Mouse (Mus musculus) lung, adult 18-20 months (tissue): Measurements from ENCODE around the gene Rps3a1.

Experiments used
- DNase-seq, 2 experiments: peaks; one replicate each; pipeline ENCODE4 v3.0.0; 2022; ENCODE audit warnings: mixed read lengths in 2 of 2

The Rps3a1 gene

DNA sequence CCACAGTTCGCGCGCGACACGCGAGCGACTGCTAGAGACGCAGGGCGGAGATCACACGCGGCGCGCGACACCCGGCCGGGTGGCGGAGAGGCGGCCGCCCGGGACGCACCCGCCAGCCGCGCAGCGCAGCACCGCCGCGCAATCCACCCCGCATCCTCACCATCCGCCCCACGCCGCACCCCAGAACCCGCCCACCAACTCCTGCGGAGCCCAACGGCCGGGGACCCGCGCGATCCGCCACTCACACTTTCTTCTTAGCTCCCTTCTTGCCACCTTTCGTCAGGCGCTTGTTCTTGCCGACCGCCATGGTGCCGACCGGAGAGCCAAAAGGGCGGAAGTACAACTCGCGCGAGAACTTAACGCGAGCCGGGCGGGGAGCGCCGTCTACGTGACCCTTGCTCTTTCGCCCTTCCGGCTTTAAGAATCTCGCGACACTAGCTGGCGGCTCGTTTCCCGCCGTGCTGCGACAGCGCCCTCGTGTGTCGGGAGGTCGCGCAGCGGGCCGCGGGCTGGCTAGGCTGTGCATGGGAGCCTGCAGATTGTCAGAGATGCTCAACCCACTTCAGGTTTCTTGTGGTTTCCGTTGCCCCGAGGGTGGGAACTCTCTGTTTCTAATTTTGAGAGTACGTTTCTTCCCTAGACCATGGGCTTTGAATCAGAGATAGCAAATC, at the start of gene Rps3a1:
TSS of gene Rps3a1 (minus strand) at position 440 of the 671 bp plus-strand sequence.
- peak; percentile 97 to 98 for DNase-seq

DNA sequence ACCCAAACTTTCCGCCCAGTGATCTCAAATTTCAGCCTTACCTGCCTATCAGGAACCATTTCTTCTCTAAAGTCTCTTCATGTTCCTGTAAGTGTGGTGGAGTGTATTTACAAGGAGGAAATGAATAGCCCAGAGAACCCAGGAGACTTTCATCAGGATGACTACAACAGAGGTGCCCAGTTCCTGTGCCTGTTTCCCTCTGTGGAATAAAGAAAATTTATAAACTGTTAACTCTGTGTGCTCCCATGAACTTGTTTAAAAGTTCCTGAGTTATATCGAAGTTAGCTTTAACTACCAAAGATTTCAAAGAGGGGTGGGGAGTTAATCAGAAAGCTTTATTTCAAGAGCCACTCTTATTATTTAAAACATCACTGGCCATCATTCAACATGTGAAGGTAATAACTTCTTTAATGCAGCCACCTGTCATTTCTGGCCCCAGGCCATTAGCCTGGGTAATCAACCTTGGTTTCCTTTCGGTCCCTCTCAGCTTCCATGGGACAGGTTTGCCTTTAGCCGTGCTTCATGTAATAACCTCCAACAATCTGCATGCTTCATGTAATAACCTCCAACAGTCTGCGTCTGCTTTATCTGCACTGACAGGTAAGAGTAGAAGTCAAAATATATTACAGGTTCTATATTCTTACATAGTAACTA, 45.4 kb upstream of the Rps3a1 start:
- peak in 1 of 2 experiments; percentile 25 for DNase-seq

DNA sequence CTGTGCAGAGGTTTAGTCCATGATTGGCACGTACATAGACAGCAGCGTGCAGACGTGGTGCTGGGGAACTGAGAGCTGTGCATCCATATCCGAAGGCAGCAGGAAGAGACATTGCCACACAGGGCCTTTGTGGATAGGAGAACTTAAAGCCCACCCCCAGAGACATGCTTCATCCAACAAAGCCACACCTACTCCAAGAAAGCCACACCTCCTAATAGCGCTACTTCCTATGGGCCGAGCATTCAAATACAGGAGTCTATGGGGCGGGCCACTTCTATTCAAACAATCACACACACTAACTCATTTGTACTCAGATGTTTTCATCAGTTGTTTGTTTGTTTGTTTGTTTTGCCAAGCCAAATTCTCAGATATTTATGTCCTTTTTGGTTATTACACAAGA, 42.0 kb upstream of the Rps3a1 start:
- no peak for DNase-seq

DNA sequence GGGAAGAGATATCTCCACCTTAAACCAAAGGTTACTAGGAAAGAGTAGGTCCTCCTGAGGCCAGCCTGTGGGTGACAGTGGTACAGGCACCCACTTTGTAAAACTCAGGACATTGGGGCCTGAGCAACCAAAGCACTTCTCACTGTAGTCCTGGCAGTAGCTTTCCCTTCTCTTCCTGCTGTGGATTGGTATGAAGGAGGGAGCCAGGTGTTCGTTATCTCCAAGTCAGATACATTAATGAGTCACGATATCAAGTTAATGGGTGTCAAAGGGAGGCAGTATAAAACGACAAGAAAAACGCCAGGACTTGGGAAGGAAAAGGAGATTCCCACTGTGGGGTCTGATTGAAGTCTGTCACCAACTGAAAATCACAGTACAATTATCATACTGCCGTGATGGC, 38.6 kb upstream of the Rps3a1 start:
- DNase-seq = no peak

DNA sequence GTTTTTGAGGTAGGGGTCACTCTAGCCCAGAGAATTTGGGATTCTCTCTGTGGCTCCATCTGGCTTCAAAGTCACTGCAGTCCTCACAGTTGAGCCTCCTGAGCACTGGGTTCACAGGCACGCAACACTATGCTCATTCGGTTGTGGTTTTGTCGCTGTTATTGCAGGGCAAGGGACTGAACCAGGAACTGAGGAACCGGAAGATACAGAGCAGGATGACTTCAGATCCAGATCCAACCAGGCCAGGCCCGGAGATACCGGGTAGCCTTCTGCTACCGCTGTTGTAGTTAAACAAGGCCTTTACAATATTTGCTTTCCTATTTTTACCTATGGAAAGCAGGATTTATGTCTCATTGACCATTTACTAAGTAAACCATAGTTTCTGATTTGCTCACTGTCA, 37.2 kb upstream of the Rps3a1 start:
- DNase-seq = no peak

DNA sequence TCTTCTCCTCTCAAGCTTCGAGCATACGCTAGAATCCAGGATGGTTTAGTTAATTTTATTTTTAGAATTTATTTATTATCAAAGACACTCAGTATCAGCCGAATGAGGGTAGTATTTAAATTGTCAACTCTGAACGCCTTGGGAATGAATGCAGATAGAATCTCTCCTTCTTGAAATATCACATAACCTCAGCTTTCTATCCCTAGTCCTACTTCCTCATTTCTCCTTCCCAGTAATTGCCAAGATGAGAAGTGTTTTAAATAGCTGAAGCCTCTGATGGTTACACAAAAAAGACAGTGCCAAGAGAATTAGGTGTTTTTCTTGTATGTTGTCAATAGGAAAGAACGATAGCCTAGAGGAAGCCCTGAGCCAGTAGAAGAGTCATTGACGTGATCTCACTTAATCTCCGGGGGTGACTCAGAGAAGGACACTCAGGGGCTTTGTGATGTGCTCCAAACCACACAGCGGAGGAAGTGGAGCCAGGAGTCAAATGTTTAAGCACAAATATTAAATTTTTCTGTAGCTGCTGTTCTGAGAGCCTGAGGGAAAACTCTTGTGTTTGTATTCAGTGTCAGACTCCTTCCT, 26.4 kb upstream of the Rps3a1 start:
- DNase-seq = no peak

DNA sequence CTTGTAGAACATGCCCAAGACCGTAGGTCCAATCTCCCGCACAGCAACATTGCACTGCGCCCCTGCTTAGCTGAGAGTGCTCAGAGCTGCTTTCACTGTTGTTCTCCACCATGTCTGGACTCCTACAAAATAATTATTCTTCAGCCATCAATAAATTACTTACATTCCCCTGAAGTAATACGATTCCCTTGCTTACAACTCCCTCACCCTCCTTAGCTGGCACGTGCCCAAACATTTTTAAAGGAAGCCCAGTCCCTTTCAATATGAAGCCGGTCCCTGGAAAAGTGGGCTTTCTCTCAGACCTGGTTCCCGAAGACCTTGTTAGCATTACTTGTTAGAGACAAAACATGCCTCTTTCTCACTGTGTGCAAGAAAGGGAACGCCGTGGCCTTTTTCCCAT, 7.0 kb upstream of the Rps3a1 start:
- no peak for DNase-seq

DNA sequence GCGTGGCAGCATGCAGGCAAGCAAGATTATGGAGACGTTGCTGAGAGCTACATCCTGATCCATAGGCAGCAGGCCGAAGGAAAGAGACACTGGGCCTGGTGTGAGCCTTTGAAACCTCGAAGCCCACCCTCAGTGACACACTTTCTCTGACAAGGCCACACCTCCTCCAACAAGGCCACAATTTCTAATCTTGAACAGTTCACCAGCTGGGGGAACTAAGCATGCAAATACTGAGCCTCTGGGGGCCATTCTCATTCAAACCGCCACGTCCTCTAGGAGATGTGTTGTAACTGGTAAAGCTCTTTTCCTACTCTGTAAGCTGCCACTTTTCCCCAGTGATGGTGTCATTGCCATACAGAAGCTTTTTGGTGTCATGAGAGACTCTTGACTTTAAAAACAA, 6.6 kb upstream of the Rps3a1 start:
- DNase-seq = no peak

DNA sequence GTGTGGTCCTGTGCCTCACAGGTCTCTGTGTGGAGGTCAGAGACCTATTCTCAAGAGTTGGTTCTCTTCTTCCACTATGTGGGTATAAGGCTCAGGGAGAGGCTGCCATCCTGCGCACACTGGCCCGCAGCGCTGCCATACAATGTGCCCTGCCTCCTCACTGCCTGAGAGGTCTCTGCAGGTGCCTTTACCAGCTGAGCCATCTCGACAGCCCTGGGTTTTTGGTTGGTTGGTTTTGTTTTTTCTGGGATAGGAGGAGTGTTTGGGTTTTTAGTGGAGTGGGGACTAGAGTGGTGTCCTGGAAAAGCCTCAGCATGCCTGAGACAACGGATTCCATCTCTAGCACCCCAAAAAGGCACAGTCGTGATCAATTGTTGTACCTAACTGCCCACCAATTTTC, 841 bp upstream of the Rps3a1 start:
- DNase-seq = no peak

DNA sequence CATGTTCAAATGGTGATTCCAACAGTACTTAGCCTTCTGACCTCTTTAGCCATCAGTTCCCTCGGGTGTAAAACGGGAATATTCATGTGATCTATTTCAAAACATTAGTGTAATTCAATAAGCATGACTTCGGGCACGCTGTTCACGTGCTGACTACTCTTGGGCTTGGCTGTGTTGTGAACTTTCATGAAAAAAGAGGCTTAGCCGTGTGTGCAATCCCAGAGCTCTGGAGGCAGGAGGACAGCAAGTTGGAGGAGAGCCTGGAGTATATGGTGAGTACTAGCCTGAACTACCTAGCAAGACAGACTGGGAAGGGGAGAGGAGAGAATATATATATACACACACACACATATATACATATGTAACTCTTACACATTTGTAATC, 424 bp upstream of the Rps3a1 start:
- no peak for DNase-seq

DNA sequence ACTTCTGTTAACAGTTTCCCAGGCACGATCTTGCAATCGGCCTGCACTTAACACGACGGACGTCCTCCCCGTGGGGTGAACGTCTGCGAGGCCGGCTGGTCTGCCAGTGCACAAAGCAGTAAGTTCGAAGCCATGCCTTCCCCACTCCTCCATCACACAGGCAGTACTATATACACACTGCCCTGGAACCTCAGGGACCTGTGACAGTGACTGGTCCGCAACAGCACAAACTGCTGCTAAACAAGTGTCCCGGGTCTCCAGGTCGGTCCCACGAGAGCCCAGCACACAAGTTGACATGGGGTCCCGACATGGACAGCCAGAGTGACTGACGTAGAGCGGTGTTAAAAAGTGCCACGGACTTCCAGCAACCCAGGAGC, 628 bp downstream of the Rps3a1 start:
- DNase-seq = peak in 1 of 2 experiments; percentile 10

DNA sequence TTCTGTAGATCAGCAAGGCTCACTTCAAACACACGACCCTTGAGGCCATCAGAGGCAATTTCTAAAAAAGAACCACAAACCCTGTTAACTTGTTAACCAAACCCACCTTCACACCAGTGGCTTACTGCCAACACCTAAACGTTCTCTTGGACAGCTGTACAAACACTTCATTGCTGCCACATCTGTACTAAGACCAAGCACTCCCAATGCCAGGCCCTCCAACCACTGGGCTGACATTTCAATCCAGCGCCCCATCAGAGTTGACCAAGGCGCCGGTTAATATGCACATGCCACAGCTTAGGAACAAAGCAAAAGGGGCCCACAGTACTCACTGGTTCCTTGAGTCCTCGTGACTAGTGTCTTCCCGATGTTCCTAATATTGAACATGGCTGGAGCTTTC, 1.1 kb downstream of the Rps3a1 start:
- peak; percentile 9 for DNase-seq

DNA sequence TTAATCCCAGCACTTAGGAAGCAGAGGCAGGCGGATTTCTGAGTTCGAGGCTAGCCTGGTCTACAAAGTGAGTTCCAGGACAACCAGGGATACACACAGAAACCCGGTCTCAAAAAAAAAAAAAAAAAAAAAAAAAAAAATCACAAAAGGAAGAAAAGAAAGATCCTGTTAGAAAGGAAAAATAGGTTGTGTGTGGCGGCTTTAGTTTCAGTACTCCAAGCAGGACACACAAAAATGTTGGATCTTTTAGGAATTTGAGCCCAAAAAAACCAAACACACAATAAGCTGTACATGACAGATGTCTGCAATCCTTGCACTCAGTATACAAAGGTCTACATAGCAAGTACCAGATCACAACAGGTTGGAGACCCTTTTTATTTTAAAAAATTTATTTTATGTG, 2.8 kb downstream of the Rps3a1 start:
- DNase-seq = no peak

DNA sequence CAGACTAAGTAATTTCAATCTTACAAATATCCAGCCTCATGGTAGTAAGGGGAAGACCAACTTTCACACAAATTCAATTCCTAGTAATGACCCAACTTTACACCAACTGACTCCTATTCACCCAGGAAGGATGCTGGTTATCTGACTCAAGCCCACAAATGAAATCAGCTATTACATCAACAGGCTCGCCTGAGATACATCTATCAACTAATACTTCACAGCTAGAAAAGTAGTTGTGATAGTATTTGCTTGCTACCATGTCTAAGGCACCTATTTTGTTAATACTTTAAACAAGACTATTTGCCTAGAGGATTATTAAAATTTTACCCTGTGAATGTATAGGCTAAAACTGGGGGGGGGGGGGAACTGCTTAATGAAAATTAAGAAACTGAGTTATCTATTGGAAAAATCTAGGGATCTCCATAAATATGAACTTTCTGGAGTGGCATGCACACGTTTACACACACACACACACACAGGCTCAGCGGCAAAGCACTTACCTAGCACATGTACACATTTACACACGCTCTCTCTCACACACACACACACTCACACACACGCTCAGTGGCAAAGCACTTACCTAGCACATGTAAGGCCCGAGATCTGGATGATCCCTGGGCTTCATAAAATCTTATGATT, 5.4 kb downstream of the Rps3a1 start:
- no peak for DNase-seq

DNA sequence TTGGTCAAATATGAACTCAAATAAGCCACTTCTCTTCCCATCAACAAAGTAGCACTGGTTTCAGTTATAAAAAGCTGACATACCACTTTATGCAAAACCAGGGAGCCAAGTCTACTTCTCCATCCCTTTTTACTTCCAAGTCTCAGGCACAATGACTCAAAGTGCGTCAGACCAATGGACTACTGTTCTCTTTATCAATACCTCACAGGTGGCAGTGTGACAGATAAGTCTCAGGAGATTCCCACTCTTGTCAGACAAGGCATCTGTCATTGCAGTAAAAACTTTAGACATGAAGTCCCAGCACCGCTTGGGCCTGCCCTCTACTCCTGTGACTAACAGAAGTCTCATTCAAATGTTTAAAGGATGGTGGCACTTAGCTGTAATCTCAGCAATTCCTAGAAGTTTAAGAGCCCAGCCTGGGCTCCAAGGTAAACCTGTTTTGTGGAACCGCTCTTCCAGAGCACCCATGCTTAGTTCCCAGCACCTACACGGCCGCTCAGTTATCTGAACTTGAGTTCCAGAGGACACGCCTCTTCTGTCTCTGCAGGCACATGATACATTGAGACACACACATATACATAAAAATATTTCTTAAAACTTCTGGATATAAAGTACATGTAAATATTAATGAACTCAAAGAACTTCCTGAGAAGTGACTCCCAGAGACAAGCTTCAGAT, 6.5 kb downstream of the Rps3a1 start:
- no peak for DNase-seq

DNA sequence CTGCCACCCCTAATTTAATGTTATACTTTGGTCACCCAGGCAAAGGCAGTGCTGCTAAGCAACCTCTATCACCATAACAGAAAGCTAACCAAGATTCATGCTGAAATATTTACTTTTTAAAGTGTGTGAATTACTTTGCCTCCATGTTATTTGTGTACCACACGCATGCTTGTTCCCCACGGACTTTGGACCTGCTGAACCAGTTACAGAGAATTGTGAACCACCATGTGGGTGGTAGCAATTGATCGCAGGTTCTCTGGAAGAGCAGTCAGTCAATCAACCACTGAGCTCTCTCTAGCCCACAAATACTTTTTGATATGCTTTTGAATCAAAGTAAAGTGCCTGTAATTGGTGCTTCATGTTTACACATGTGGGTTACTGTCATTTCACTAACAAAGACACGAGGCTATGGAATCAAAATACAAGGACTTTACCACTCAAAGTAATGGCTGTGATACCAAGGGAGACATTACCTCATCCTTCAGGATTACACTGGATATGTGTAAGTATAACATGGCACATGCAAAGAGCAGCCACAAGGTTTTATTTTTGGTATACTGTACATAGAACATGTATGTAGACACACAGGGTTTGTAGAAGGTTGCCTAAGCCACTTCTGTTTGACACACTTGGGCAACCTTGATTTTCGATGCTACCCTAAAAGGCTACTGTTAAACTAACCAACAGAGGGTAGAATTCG, 7.4 kb downstream of the Rps3a1 start:
- DNase-seq = no peak

DNA sequence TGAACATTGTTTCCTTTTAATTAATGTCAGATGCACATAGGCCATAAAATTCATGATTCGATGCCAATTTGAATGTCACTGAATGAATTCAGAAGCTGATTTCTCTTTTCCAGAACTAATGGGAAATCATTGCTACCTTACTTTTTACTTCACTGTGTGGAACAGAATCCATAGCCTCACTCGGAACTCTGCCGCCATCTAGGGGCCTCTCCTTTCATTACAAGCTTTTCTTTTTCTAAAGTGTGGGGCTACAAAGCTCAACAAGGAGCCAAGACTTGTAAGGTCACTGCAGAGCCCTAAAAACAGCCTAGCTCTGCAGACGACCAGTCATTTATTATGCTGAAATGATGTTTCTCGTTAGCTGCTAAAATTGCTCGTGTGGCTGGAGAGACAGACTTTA, 12.7 kb downstream of the Rps3a1 start:
- DNase-seq = peak; percentile 23 to 52

DNA sequence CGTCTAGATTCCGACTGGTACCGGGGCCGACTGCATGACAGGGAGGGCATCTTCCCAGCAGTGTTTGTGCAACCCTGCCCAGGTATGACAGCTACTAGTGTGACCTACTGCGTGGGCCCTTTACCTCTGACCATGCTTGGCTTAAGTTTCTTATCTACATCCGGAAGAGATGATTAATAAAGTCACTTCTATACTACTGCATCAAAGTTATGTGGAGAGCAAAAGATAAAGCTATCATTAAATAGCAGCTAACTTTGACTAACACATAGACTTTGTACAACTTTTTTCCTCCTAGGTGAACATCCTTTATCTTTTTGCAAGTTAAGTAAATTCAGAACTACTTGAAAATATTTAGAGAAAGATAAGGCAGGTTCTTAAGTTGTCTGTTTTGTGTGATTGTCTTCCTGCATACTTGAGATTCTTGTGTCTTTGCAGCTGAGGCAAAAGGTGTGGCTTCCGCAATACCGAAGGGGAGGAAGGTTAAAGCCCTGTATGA, 19.2 kb downstream of the Rps3a1 start:
- no peak for DNase-seq

DNA sequence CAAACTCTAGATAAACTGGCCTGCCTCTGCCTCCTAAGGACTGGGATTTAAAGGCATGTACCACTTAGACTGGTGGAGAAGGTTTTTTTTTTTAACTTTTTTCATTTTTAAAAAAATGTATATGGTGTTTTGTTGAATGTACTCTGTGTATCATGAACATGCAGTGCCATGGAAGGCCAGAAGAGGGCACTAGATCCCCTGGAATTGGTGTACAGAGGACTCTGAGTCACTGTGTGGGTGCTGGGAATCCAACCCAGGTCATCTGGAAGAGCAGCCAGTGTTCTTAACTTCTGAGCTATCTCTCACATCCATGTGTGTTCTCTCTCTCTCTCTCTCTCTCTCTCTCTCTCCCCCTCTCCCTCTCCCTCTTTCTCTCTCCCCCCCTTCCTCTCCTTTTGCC, 20.3 kb downstream of the Rps3a1 start:
- DNase-seq = no peak

DNA sequence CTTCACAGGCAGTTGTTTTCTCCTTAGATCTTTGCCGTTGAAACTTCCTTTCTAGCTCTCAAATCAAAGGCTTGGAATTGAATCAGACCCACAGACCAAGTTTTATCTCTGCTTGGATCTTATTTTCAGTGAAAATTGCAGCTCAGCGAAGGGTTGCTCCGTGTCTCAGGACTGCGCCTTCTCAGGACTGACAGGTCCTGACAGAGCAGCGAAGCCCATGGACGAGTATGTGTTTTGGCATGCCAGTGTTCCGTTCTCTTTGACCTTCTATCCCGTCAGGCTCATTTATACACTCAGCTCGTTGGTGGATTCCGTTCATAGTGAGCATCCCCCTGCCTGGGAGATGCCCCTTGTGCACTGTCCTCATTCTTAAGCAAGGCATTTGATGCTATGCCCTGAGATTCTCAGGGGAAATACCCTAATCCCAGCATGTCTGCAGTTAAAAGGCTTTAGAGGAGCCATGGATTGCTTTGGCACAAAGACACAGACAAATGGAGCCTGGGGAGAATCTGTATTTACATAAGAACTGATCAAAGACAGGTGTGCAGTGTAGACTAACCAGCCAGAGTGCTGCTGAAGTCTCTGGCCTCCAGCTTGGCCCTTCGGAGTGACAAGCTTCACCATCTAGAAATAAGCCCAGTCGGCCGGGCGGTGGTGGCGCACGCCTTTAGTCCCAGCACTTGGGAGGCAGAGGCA, 23.1 kb downstream of the Rps3a1 start:
- no peak for DNase-seq

DNA sequence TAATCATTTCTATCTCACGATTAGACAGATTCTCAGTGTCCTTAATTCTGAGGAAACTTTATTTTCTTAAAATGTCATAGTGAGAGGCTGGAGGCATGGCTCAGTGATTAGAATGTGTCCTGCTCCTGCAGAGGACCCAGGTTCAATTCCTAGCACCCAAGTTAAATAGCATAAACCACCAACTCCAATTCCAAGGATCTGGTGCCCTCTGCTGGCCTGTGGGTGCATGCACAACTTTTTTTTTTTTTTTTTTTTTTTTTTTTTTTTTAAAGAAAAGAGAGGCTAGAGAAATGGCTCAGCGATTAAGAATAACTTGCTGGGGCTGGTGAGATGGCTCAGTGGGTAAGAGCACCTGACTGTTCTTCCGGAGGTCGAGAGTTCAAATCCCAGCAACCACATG, 25.6 kb downstream of the Rps3a1 start:
- no peak for DNase-seq
